Mouse (Mus musculus): ENCODE data around the gene Tubb4b. TPM values are rescaled to one million over a fixed set of nuclear protein-coding genes. Genes with fewer than 3 reads are reported as not detected.

Tubb4b gene
- polyA plus RNA-seq, 1 experiment from 2014 or later, result 671 TPM

DNA sequence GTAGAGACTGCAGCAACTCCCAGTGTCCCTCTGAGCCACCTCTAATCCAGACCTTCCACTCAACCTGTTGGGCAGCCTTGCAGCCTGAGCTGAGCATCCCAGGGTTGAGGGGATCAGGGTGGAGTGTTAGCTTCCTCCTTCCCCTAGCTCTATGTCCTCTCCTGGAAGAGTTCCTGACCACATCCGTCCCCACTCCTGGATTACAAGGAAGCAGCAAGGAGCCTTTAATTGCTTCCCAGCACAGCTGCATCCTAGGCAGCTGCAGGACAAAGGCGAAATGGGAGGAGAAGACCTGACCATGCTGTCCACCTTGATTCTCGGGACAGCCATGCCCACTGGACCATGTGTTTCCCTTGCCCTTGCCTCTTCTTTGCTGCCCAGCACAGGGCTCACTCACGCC lies 47.4 kb downstream of the Tubb4b start:
- Histone ChIP-seq H3K4me3 (ENCODE audit: low read length) (peak overlapping the region; percentile 8), H3K4me2 (replicated peaks; ENCODE audit: low read depth, low read length) (peak overlapping the region; percentile 44), H3K27ac (ENCODE audit: low read length) (peak overlapping the region; percentile 91), H3K36me3 (ENCODE audit: insufficient read depth, low read length) (no peaks in the 10 kb centered on the region), H3K4me1 (ENCODE audit: insufficient read depth, low read length) (peaks cover 79% of the 10 kb centered on the region), H3K27me3 (ENCODE audit: insufficient read depth, low read length) (peaks cover 23% of the 10 kb centered on the region), H3K9ac (replicated peaks; ENCODE audit: low read length) (peak overlapping the region; percentile 40), H3K9me3 (ENCODE audit: low read length) (no peaks in the 10 kb centered on the region)
- ATAC-seq (ENCODE audit: low FRiP score, low TSS enrichment), result no peak
- WGBS, result 19% methylated on average over 4 of the region's 4 CpGs

DNA sequence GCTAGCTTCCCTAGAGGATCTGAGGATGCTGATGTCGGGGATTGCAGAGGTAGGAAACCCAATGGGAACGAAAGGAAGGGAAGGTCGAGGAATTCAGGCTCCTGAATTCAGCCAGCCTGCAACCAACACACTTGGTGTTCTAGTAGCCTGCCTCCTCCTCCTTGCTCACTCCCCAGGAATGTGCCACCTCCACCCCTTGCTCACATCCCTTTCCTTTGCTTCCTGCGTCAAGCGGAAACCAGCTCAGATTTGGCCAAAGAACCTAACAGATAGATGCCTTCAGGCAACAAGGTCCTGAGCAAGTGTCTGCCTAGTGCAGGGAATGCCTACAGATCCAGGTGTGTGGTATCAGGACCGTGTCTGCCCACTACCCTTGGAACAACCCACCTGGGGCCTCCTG lies 47.9 kb downstream of the Tubb4b start:
- no peak for ATAC-seq (ENCODE audit: low FRiP score, low TSS enrichment)
- WGBS, result 44% methylated on average over 6 of the region's 6 CpGs
- Histone ChIP-seq H3K4me1 (ENCODE audit: insufficient read depth, low read length) (peaks cover 77% of the 10 kb centered on the region), H3K36me3 (ENCODE audit: insufficient read depth, low read length) (no peaks in the 10 kb centered on the region), H3K4me2 (replicated peaks; ENCODE audit: low read depth, low read length) (peak overlapping the region; percentile 44), H3K27ac (ENCODE audit: low read length) (peak overlapping the region; percentile 91), H3K27me3 (ENCODE audit: insufficient read depth, low read length) (peaks cover 21% of the 10 kb centered on the region), H3K4me3 (ENCODE audit: low read length) (no peak overlapping the region; the same call in 1 of the 2 replicates), H3K9ac (replicated peaks; ENCODE audit: low read length) (peak overlapping the region; percentile 40), H3K9me3 (ENCODE audit: low read length) (no peaks in the 10 kb centered on the region)

DNA sequence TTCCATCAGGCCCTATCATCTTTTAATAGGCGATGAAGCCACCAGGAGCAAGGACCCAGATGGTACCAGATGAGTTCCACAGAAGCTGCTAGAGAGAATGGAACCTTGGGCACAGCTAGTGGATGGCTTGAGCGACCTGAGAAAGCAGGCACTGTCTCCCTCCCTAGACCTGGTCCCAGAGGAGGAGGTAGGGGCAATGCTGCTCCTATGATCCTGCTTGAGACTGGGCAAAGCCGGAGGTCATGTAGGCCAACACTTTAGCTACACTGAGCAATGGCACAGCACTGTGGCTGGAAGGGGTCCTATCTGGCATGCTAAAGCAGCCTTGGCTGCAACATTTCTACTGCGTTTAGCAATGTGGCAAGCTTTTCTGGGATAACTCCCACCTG lies 48.8 kb downstream of the Tubb4b start:
- peaks cover 12% of the 10 kb centered on the region for H3K27me3 ChIP-seq (ENCODE audit: insufficient read depth, low read length)
- no peaks in the 10 kb centered on the region for H3K9me3 ChIP-seq (ENCODE audit: low read length)
- no peak overlapping the region for H3K9ac ChIP-seq (replicated peaks; ENCODE audit: low read length)
- WGBS, result 74% methylated on average over 4 of the region's 4 CpGs
- peak overlapping the region; percentile 3; the same call in 1 of the 2 replicates for H3K27ac ChIP-seq (ENCODE audit: low read length)
- no peak overlapping the region for H3K4me3 ChIP-seq (ENCODE audit: low read length)
- H3K4me1 ChIP-seq (ENCODE audit: insufficient read depth, low read length), result peaks cover 74% of the 10 kb centered on the region
- no peaks in the 10 kb centered on the region for H3K36me3 ChIP-seq (ENCODE audit: insufficient read depth, low read length)
- ATAC-seq (ENCODE audit: low FRiP score, low TSS enrichment), result no peak
- no peak overlapping the region for H3K4me2 ChIP-seq (replicated peaks; ENCODE audit: low read depth, low read length)

- Histone ChIP-seq H3K27me3 (ENCODE audit: insufficient read depth, low read length) (peaks cover 10% of the 10 kb centered on the region; the same call in 1 of the 2 replicates), H3K27ac (ENCODE audit: low read length) (peak overlapping the region; percentile 48), H3K36me3 (ENCODE audit: insufficient read depth, low read length) (no peaks in the 10 kb centered on the region), H3K9ac (replicated peaks; ENCODE audit: low read length) (no peak overlapping the region), H3K4me2 (replicated peaks; ENCODE audit: low read depth, low read length) (no peak overlapping the region), H3K4me3 (ENCODE audit: low read length) (no peak overlapping the region), H3K9me3 (ENCODE audit: low read length) (no peaks in the 10 kb centered on the region), H3K4me1 (ENCODE audit: insufficient read depth, low read length) (peaks cover 76% of the 10 kb centered on the region)
- no peak for ATAC-seq (ENCODE audit: low FRiP score, low TSS enrichment)
- 49% methylated on average over 7 of the region's 7 CpGs for WGBS
These were observed 49.4 kb downstream of the Tubb4b start for GRCm38 (mm10) chr2:25174866-25175689.

GRCm38 (mm10) chr2:25173821-25174220 lies 50.7 kb downstream of the Tubb4b start:
- no peak for ATAC-seq (ENCODE audit: low FRiP score, low TSS enrichment)
- peaks cover 76% of the 10 kb centered on the region for H3K4me1 ChIP-seq (ENCODE audit: insufficient read depth, low read length)
- 90% methylated on average over 4 of the region's 4 CpGs for WGBS

DNA sequence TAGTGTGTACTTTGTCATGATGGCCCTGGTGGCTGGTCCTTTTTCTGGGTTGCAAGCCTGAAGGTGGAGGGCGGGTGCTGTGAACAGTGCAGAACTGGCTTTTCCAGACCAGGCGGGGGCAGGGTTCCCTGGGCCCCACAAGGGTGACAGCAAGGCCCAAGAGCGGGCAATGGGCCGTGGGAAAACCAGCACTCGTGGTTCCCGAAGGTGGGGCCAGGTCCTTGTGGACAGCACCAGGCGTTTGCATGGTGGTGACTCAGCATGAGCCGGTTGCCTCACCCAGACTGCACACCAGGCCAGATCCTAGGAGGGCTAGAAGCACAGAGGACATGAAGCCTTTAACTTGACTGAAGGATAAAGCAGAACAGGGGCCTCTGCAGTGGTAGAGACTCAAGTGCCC lies 51.9 kb downstream of the Tubb4b start:
- H3K36me3 ChIP-seq (ENCODE audit: insufficient read depth, low read length), result no peaks in the 10 kb centered on the region
- H3K9me3 ChIP-seq (ENCODE audit: low read length), result no peaks in the 10 kb centered on the region
- ATAC-seq (ENCODE audit: low FRiP score, low TSS enrichment), result no peak
- H3K27ac ChIP-seq (ENCODE audit: low read length), result no peak overlapping the region
- H3K4me3 ChIP-seq (ENCODE audit: low read length), result no peak overlapping the region
- H3K27me3 ChIP-seq (ENCODE audit: insufficient read depth, low read length), result no peaks in the 10 kb centered on the region; the same call in 1 of the 2 replicates
- 36% methylated on average over 8 of the region's 8 CpGs for WGBS
- no peak overlapping the region for H3K9ac ChIP-seq (replicated peaks; ENCODE audit: low read length)
- H3K4me2 ChIP-seq (replicated peaks; ENCODE audit: low read depth, low read length), result no peak overlapping the region
- peaks cover 76% of the 10 kb centered on the region for H3K4me1 ChIP-seq (ENCODE audit: insufficient read depth, low read length)

More at GRCm38 (mm10) chr2:25173821-25174220, 50.7 kb downstream of the Tubb4b start:
- peaks cover 3% of the 10 kb centered on the region; the same call in 1 of the 2 replicates for H3K27me3 ChIP-seq (ENCODE audit: insufficient read depth, low read length)
- no peak overlapping the region for H3K9ac ChIP-seq (replicated peaks; ENCODE audit: low read length)
- no peak overlapping the region for H3K4me3 ChIP-seq (ENCODE audit: low read length)
- H3K36me3 ChIP-seq (ENCODE audit: insufficient read depth, low read length), result no peaks in the 10 kb centered on the region
- no peak overlapping the region for H3K27ac ChIP-seq (ENCODE audit: low read length)
- no peak overlapping the region for H3K4me2 ChIP-seq (replicated peaks; ENCODE audit: low read depth, low read length)
- H3K9me3 ChIP-seq (ENCODE audit: low read length), result no peaks in the 10 kb centered on the region

Other genes starting within 250 kb of the Tubb4b start
- gene Mrpl41, start 249.6 kb downstream of the Tubb4b start, polyA plus RNA-seq (2015; fragmentation: Nextera tagmentation; extraction: Ambion mirVana), result 109 and 118 TPM in 2 replicates
- 8.4 and 8.7 TPM in 2 replicates for gene Pnpla7, start 248.7 kb downstream of the Tubb4b start, polyA plus RNA-seq (2015; fragmentation: Nextera tagmentation; extraction: Ambion mirVana)
- gene Nsmf, start 170.3 kb downstream of the Tubb4b start, polyA plus RNA-seq (2015; fragmentation: Nextera tagmentation; extraction: Ambion mirVana), result 101 and 103 TPM in 2 replicates
- 8.6 and 10.0 TPM in 2 replicates for gene Entpd8, start 144.4 kb downstream of the Tubb4b start, polyA plus RNA-seq (2015; fragmentation: Nextera tagmentation; extraction: Ambion mirVana)
- gene Noxa1, start 129.6 kb downstream of the Tubb4b start, polyA plus RNA-seq (2015; fragmentation: Nextera tagmentation; extraction: Ambion mirVana), result 0.39 and 0.65 TPM in 2 replicates
- gene Nrarp, start 43.9 kb downstream of the Tubb4b start, polyA plus RNA-seq (2015; fragmentation: Nextera tagmentation; extraction: Ambion mirVana), result 18.4 and 18.8 TPM in 2 replicates
- 16.0 and 16.8 TPM in 2 replicates for gene Tor4a, start 27.8 kb downstream of the Tubb4b start, polyA plus RNA-seq (2015; fragmentation: Nextera tagmentation; extraction: Ambion mirVana)
- gene Nelfb, start 13.2 kb downstream of the Tubb4b start, polyA plus RNA-seq (2015; fragmentation: Nextera tagmentation; extraction: Ambion mirVana), result 131 and 138 TPM in 2 replicates
- gene Stpg3, start 10.1 kb downstream of the Tubb4b start, polyA plus RNA-seq (2015; fragmentation: Nextera tagmentation; extraction: Ambion mirVana), result 0.54 and 0.82 TPM in 2 replicates
- gene Fam166a, start 6.0 kb downstream of the Tubb4b start, polyA plus RNA-seq (2015; fragmentation: Nextera tagmentation; extraction: Ambion mirVana), result 0.37 TPM in 1 of 2 replicates, not detected in the other
- gene Slc34a3, start 9.7 kb upstream of the Tubb4b start, polyA plus RNA-seq (2015; fragmentation: Nextera tagmentation; extraction: Ambion mirVana), result 1.9 and 2.0 TPM in 2 replicates
- 0.55 and 0.69 TPM in 2 replicates for gene Rnf224, start 12.1 kb upstream of the Tubb4b start, polyA plus RNA-seq (2015; fragmentation: Nextera tagmentation; extraction: Ambion mirVana)
- 24.0 and 26.3 TPM in 2 replicates for gene Rnf208, start 17.6 kb upstream of the Tubb4b start, polyA plus RNA-seq (2015; fragmentation: Nextera tagmentation; extraction: Ambion mirVana)
- 0.21 and 0.30 TPM in 2 replicates for gene Cysrt1, start 17.8 kb upstream of the Tubb4b start, polyA plus RNA-seq (2015; fragmentation: Nextera tagmentation; extraction: Ambion mirVana)
- gene AL732309.1, start 22.2 kb upstream of the Tubb4b start, polyA plus RNA-seq (2015; fragmentation: Nextera tagmentation; extraction: Ambion mirVana), result 6.1 and 7.0 TPM in 2 replicates
- gene Tmem203, start 30.7 kb upstream of the Tubb4b start, polyA plus RNA-seq (2015; fragmentation: Nextera tagmentation; extraction: Ambion mirVana), result 24.8 and 25.6 TPM in 2 replicates
- 12.0 and 12.1 TPM in 2 replicates for gene Tprn, start 37.9 kb upstream of the Tubb4b start, polyA plus RNA-seq (2015; fragmentation: Nextera tagmentation; extraction: Ambion mirVana)
- 209 and 211 TPM in 2 replicates for gene Ssna1, start 47.7 kb upstream of the Tubb4b start, polyA plus RNA-seq (2015; fragmentation: Nextera tagmentation; extraction: Ambion mirVana)
- gene Anapc2, start 47.8 kb upstream of the Tubb4b start, polyA plus RNA-seq (2015; fragmentation: Nextera tagmentation; extraction: Ambion mirVana), result 146 and 152 TPM in 2 replicates
- gene Tmem210, start 63.4 kb upstream of the Tubb4b start, polyA plus RNA-seq (2015; fragmentation: Nextera tagmentation; extraction: Ambion mirVana), result not detected in 2 replicates
- gene Lrrc26, start 65.2 kb upstream of the Tubb4b start, polyA plus RNA-seq (2015; fragmentation: Nextera tagmentation; extraction: Ambion mirVana), result not detected in 2 replicates
- gene Grin1, start 94.5 kb upstream of the Tubb4b start, polyA plus RNA-seq (2015; fragmentation: Nextera tagmentation; extraction: Ambion mirVana), result 0.22 and 0.60 TPM in 2 replicates
- 53.7 and 57.5 TPM in 2 replicates for gene Man1b1, start 107.6 kb upstream of the Tubb4b start, polyA plus RNA-seq (2015; fragmentation: Nextera tagmentation; extraction: Ambion mirVana)
- gene Dpp7, start 131.7 kb upstream of the Tubb4b start, polyA plus RNA-seq (2015; fragmentation: Nextera tagmentation; extraction: Ambion mirVana), result 32.8 and 33.2 TPM in 2 replicates
- 38.9 and 49.2 TPM in 2 replicates for gene Uap1l1, start 141.0 kb upstream of the Tubb4b start, polyA plus RNA-seq (2015; fragmentation: Nextera tagmentation; extraction: Ambion mirVana)
- 39.3 and 41.2 TPM in 2 replicates for gene Sapcd2, start 147.6 kb upstream of the Tubb4b start, polyA plus RNA-seq (2015; fragmentation: Nextera tagmentation; extraction: Ambion mirVana)
- 5.5 and 6.4 TPM in 2 replicates for gene Entpd2, start 171.2 kb upstream of the Tubb4b start, polyA plus RNA-seq (2015; fragmentation: Nextera tagmentation; extraction: Ambion mirVana)
- gene Npdc1, start 174.6 kb upstream of the Tubb4b start, polyA plus RNA-seq (2015; fragmentation: Nextera tagmentation; extraction: Ambion mirVana), result 52.4 and 58.3 TPM in 2 replicates
- not detected in 2 replicates for gene Fut7, start 198.6 kb upstream of the Tubb4b start, polyA plus RNA-seq (2015; fragmentation: Nextera tagmentation; extraction: Ambion mirVana)
- 12.7 and 14.3 TPM in 2 replicates for gene Abca2, start 204.0 kb upstream of the Tubb4b start, polyA plus RNA-seq (2015; fragmentation: Nextera tagmentation; extraction: Ambion mirVana)
- gene Clic3, start 232.1 kb upstream of the Tubb4b start, polyA plus RNA-seq (2015; fragmentation: Nextera tagmentation; extraction: Ambion mirVana), result 3.9 and 8.5 TPM in 2 replicates
- gene Paxx, start 236.4 kb upstream of the Tubb4b start, polyA plus RNA-seq (2015; fragmentation: Nextera tagmentation; extraction: Ambion mirVana), result 33.8 and 35.9 TPM in 2 replicates
- gene Ptgds, start 245.3 kb upstream of the Tubb4b start, polyA plus RNA-seq (2015; fragmentation: Nextera tagmentation; extraction: Ambion mirVana), result 1.8 and 4.7 TPM in 2 replicates